Mouse (Mus musculus): Measurements from ENCODE around the gene Tpm3.

Tpm3 gene

GRCm38 (mm10) chr3:90145461-90145860, 73.0 kb downstream of the Tpm3 start:
- DNase-seq = no peak

GRCm38 (mm10) chr3:90146651-90147050, 74.2 kb downstream of the Tpm3 start:
- no peak for DNase-seq

Data from kidney, adult 11 months (tissue).